7 mouse cellular contexts compared by ENCODE assay signal in the genomic region with DNA sequence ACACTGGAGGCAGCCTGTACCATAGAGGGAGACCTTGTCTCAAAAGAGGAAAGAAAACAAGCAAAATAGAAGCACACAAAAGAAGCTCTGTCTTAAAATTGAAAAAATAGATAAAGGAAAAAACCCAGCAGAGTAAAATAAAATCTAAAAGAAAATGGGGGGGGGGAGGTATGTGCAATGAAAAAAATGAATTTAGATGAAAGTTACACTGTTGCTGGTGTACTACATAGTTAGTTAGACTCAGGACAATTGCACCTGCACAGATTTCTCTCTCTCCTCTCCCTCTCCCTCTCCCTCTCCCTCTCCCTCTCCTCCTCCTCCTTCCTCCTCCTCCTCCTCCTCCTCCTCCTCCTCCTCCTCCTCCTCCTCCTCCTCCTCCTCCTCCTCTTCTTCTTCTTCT. TPM values are rescaled to one million over a fixed set of nuclear protein-coding genes. Genes with fewer than 3 reads are reported as not detected.
DNase-seq lines count a peak whose midpoint lies in the region; ATAC-seq lines count a peak whose summit lies in the region.

A gene (minus strand): TSS at position 101 of the 400 bp plus-strand sequence.

- 0 out of 2 replicates have a peak, but pooled peaks cover 3% of the 10 kb centered on the region for H3K36me3 ChIP-seq in forebrain, embryonic 14.5 days (ENCODE audit: control insufficient read depth, insufficient read depth, low read length)
- no peaks in the 10 kb centered on the region for H3K36me3 ChIP-seq in hindbrain, embryonic 12.5 days
- H3K36me3 ChIP-seq in liver, embryonic 15.5 days (replicated peaks): no peaks in the 10 kb centered on the region

- H3K27me3 ChIP-seq in forebrain, embryonic 14.5 days (replicated peaks; ENCODE audit: control insufficient read depth, insufficient read depth, low read length): no peaks in the 10 kb centered on the region
- no peaks in the 10 kb centered on the region for H3K27me3 ChIP-seq in hindbrain, embryonic 12.5 days
- H3K27me3 ChIP-seq in liver, embryonic 15.5 days: no peaks in the 10 kb centered on the region

- H3K4me3 ChIP-seq in forebrain, embryonic 14.5 days (ENCODE audit: low read depth, low read length): peak within 1 kb of the TSS; percentile 86
- peak within 1 kb of the TSS; percentile 91 for H3K4me3 ChIP-seq in hindbrain, embryonic 12.5 days
- H3K4me3 ChIP-seq in liver, embryonic 15.5 days (replicated peaks): peak within 1 kb of the TSS; percentile 75

- DNase-seq in urinary bladder, adult 2 months (ENCODE audit: low spot score): no peak
- no peak for DNase-seq in urinary bladder, postnatal 4 days (ENCODE audit: low spot score in 2 of 2)
- DNase-seq in forebrain, embryonic 14.5 days (ENCODE audit: low spot score): no peak
- no peak for DNase-seq in urinary bladder, adult 18-20 months (ENCODE audit: low spot score in 2 of 2)
- DNase-seq in Muller cell, postnatal 12 days (ENCODE audit: inconsistent ontology term): no peak

- H3K27ac ChIP-seq in forebrain, embryonic 14.5 days (ENCODE audit: low read depth, low read length): peak within 1 kb of the TSS; percentile 99
- H3K27ac ChIP-seq in hindbrain, embryonic 12.5 days: peak within 1 kb of the TSS; percentile 99
- H3K27ac ChIP-seq in liver, embryonic 15.5 days (replicated peaks): peak within 1 kb of the TSS; percentile 51; the same call in 1 of the 2 replicates

- H3K4me1 ChIP-seq in forebrain, embryonic 14.5 days (ENCODE audit: control insufficient read depth, insufficient read depth, low read length): peaks cover 20% of the 10 kb centered on the region
- H3K4me1 ChIP-seq in hindbrain, embryonic 12.5 days: peaks cover 21% of the 10 kb centered on the region
- peaks cover 25% of the 10 kb centered on the region for H3K4me1 ChIP-seq in liver, embryonic 15.5 days (replicated peaks)

- H3K9ac ChIP-seq in forebrain, embryonic 14.5 days (ENCODE audit: low read length): peak within 1 kb of the TSS; percentile 97
- H3K9ac ChIP-seq in hindbrain, embryonic 12.5 days: peak within 1 kb of the TSS; percentile 25; the same call in 1 of the 2 replicates
- no peak within 1 kb of the TSS for H3K9ac ChIP-seq in liver, embryonic 15.5 days

- H3K9me3 ChIP-seq in forebrain, embryonic 14.5 days (replicated peaks; ENCODE audit: control insufficient read depth, low read length): no peaks in the 10 kb centered on the region
- no peaks in the 10 kb centered on the region for H3K9me3 ChIP-seq in hindbrain, embryonic 12.5 days (replicated peaks)
- no peaks in the 10 kb centered on the region for H3K9me3 ChIP-seq in liver, embryonic 15.5 days (replicated peaks)

- ATAC-seq in forebrain, embryonic 14.5 days: no peak
- no peak for ATAC-seq in hindbrain, embryonic 12.5 days (ENCODE audit: low FRiP score)
- no peak for ATAC-seq in liver, embryonic 15.5 days (ENCODE audit: insufficient read depth)

- H3K4me2 ChIP-seq in forebrain, embryonic 14.5 days (ENCODE audit: low read length): peak within 1 kb of the TSS; percentile 78
- peak within 1 kb of the TSS; percentile 65 for H3K4me2 ChIP-seq in hindbrain, embryonic 12.5 days (replicated peaks)
- peak within 1 kb of the TSS; percentile 77 for H3K4me2 ChIP-seq in liver, embryonic 15.5 days

RNA-seq across cellular contexts. Expression of the gene that starts here (rescaled TPM):
- polyA plus RNA-seq in urinary bladder, adult 2 months (2012; rRNA removed): 84.3 and 96.2 TPM in 2 replicates
- polyA plus RNA-seq in forebrain, embryonic 14.5 days (2014; fragmentation: Nextera tagmentation; extraction: Ambion mirVana): 23.9 and 26.0 TPM in 2 replicates
- polyA plus RNA-seq in hindbrain, embryonic 12.5 days (2016; fragmentation: Nextera tagmentation; extraction: Ambion mirVana): 16.2 and 17.1 TPM in 2 replicates
- 7.0 and 8.0 TPM in 2 replicates for polyA plus RNA-seq in liver, embryonic 15.5 days (2015; fragmentation: Nextera tagmentation; extraction: Ambion mirVana)
